Mouse (Mus musculus) liver, embryonic 14.5 days (tissue): ENCODE measurements around the gene Pax3.

ENCODE experiments used
- CTCF ChIP-seq: IDR thresholded peaks from 2 replicates; pipeline ENCODE4 v1.5.1; 2016; ENCODE audit warnings: antibody characterized with exemption, low read depth, control low read depth
- EP300 ChIP-seq: IDR thresholded peaks from 2 replicates; pipeline ENCODE4 v1.6.1; 2016; ENCODE audit warnings: antibody characterized with exemption, low read depth

GRCm38 (mm10) chr1:78217151-78218034, 20.5 kb upstream of the Pax3 start:
- TF ChIP-seq CTCF = no peak
- no peak for TF ChIP-seq EP300
